Mouse (Mus musculus): ENCODE measurements around the gene Galnt9.

DNA sequence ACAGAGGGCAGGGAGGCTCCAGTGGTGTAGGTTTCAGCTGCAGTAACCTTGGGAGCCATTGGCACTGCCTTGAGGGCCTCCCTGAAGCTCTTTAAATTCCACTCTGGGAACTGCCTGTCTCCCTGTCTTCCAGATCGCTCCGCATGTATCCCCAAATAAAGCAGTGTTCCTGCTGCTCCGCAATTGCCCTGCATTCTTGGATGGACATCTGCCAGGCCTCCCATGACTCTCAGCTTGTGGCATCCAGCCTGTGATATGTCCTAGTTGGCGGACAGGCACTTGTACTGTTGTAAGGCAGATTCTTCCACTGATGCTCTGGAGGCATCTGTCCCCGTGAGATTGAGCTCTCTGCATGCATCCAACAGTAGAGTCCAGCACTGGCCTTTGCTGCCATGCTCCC, 46.6 kb upstream of the Galnt9 start:
- TF ChIP-seq CTCF (IDR thresholded peaks at IDR 0.05; ENCODE audit: low read depth, low read length) (no peak), TAL1 (conservative IDR thresholded peaks at IDR 0.05; ENCODE audit: low read depth, low read length) (no peak)

All from G1E (cell line).